Mouse (Mus musculus) small intestine, adult 2 months (tissue): ENCODE results near the gene Sidt1. TPM values are rescaled to one million over a fixed set of nuclear protein-coding genes. Genes with fewer than 3 reads are reported as not detected.

Experiments
- H3K27ac ChIP-seq: fragments of 200-500 bp; 2 replicates; pipeline ENCODE4 v1.5.1; 2012; ENCODE audit warnings: low read depth, low read length, control low read depth, inconsistent platforms; ENCODE audit not compliant: insufficient read depth
- H3K27me3 ChIP-seq: fragments of 200-500 bp; 2 replicates; pipeline ENCODE4 v1.6.1; 2012; ENCODE audit warnings: mild to moderate bottlenecking, moderate library complexity, low read length, inconsistent platforms; ENCODE audit not compliant: control insufficient read depth, insufficient read depth
- H3K36me3 ChIP-seq: fragments of 200-500 bp; 2 replicates; pipeline ENCODE4 v1.6.1; 2012; ENCODE audit warnings: mild to moderate bottlenecking, low read length, control low read depth, inconsistent platforms; ENCODE audit not compliant: control insufficient read depth, insufficient read depth
- H3K4me1 ChIP-seq: fragments of 200-500 bp; 2 replicates; pipeline ENCODE4 v1.6.1; 2012; ENCODE audit warnings: low read length, inconsistent platforms, mixed read lengths; ENCODE audit not compliant: control insufficient read depth, insufficient read depth, insufficient read length
- H3K4me3 ChIP-seq: fragments of 200-500 bp; 2 replicates; pipeline ENCODE4 v1.5.1; 2012; ENCODE audit warnings: low read depth, mild to moderate bottlenecking, control low read depth, inconsistent platforms, low read length, moderate library complexity
- CTCF ChIP-seq: fragments of 200-500 bp; IDR thresholded peaks from 2 replicates; pipeline ENCODE4 v1.5.1; 2012; ENCODE audit warnings: low read depth, mild to moderate bottlenecking, control low read depth, inconsistent platforms, low read length, moderate library complexity, mixed read lengths; ENCODE audit not compliant: insufficient replicate concordance, insufficient read length; ENCODE audit errors: extremely low read depth
- POLR2A ChIP-seq: fragments of 200-500 bp; IDR thresholded peaks from 2 replicates; pipeline ENCODE4 v1.6.1; 2012; ENCODE audit warnings: low read depth, mild to moderate bottlenecking, control low read depth, inconsistent platforms, low read length, moderate library complexity
- WGBS: fragments of 180-500 bp; shearing (Covaris S2); methylation state at CpG from one replicate; pipeline ENCODE4 v1.1.7; 2018; 5-methylcytosine and 5-hydroxymethylcytosine counted together
- polyA plus RNA-seq: library from polyadenylated mRNA; depleted of rRNA; stranded (reverse); fragments of >200 nt; gene quantifications from 2 replicates; pipeline ENCODE4 v1.2.3, GENCODE M21; 2012; rRNA removed

Gene Sidt1
- polyA plus RNA-seq, 1 experiment, result 3.8 TPM

- Histone ChIP-seq H3K27me3 (no peaks in the 10 kb centered on the region), H3K4me1 (0 out of 2 replicates have a peak, but pooled peaks cover 1% of the 10 kb centered on the region), H3K4me3 (no peak overlapping the region), H3K36me3 (0 out of 2 replicates have a peak, but pooled peaks cover 2% of the 10 kb centered on the region), H3K27ac (no peak overlapping the region)
- WGBS, result 97% methylated on average over 2 of the region's 2 CpGs
- no peak for TF ChIP-seq POLR2A
- no peak for TF ChIP-seq CTCF
Observed at GRCm38 (mm10) chr16:44190968-44191367, 142.0 kb downstream of the Sidt1 start.

Other genes starting within 250 kb of the Sidt1 start
- 3.0 and 5.9 TPM in 2 replicates for gene Atp6v1a, start 193.5 kb downstream of the Sidt1 start, polyA plus RNA-seq
- gene Naa50, start 193.4 kb downstream of the Sidt1 start, polyA plus RNA-seq, result 4.0 and 7.7 TPM in 2 replicates
- gene Usf3, start 159.9 kb downstream of the Sidt1 start, polyA plus RNA-seq, result 3.4 and 6.7 TPM in 2 replicates
- 2.3 and 3.2 TPM in 2 replicates for gene Spice1, start 13.9 kb upstream of the Sidt1 start, polyA plus RNA-seq
- gene Cfap44, start 61.6 kb upstream of the Sidt1 start, polyA plus RNA-seq, result not detected in 2 replicates
- gene Boc, start 225.7 kb upstream of the Sidt1 start, polyA plus RNA-seq, result 3.0 and 3.5 TPM in 2 replicates